Mouse (Mus musculus) CH12.LX (cell line): ENCODE results near the gene Boc. TPM values are rescaled to one million over a fixed set of nuclear protein-coding genes. Genes with fewer than 3 reads are reported as not detected.

ENCODE experiments used
- DNase-seq: peaks from one replicate; pipeline ENCODE4 v3.0.0-alpha.2; 2013; ENCODE audit errors: extremely low read depth
- H3K27ac ChIP-seq: 2 replicates; pipeline ENCODE4 v1.5.1; 2012; ENCODE audit warnings: low read depth, mild to moderate bottlenecking, control low read depth, moderate library complexity; ENCODE audit not compliant: insufficient read depth
- H3K27me3 ChIP-seq: replicated peaks from 2 replicates; pipeline ENCODE3; 2012; ENCODE audit warnings: inconsistent platforms
- H3K36me3 ChIP-seq, 2 experiments: replicated peaks in 1 of 2; 2 replicates each; pipeline versions ENCODE3 to v1.6.1; 2012; ENCODE audit warnings: inconsistent platforms in 1 of 2, low read length in 1 of 2, mild to moderate bottlenecking in 1 of 2, mixed read lengths in 1 of 2, moderate library complexity in 1 of 2; ENCODE audit not compliant: control insufficient read depth in 1 of 2, insufficient read depth in 1 of 2
- H3K4me1 ChIP-seq, 2 experiments: 2 replicates each; pipeline ENCODE4 v1.6.1; 2012; ENCODE audit warnings: inconsistent platforms in 1 of 2, moderate library complexity in 1 of 2; ENCODE audit not compliant: insufficient read depth in 2 of 2, control insufficient read depth in 1 of 2
- H3K4me2 ChIP-seq: 2 replicates; pipeline ENCODE4 v1.6.1; 2012; ENCODE audit warnings: low read depth, mild to moderate bottlenecking, control low read depth; ENCODE audit not compliant: poor library complexity, insufficient read depth, severe bottlenecking
- H3K4me3 ChIP-seq, 3 experiments: fragments of 150-350 bp in 1 of 3; sonication (generic) in 1 of 3; replicated peaks in 1 of 3; 2 replicates each; pipeline versions ENCODE3 to v1.5.1; 2011 to 2012; ENCODE audit warnings: low read depth in 2 of 3, low read length in 2 of 3, mild to moderate bottlenecking in 2 of 3, moderate library complexity in 2 of 3, control low read depth in 1 of 3, improper control_type of control experiment in 1 of 3, inconsistent platforms in 1 of 3, mixed read lengths in 1 of 3; ENCODE audit not compliant: poor library complexity in 1 of 3
- H3K79me2 ChIP-seq: replicated peaks from 2 replicates; pipeline ENCODE4 v1.6.1; 2012; ENCODE audit warnings: mild to moderate bottlenecking, moderate library complexity; ENCODE audit not compliant: control insufficient read depth, poor library complexity, insufficient read depth, severe bottlenecking; ENCODE audit errors: extremely low read depth
- H3K9ac ChIP-seq: 2 replicates; pipeline ENCODE4 v1.6.1; 2012; ENCODE audit warnings: low read depth, mild to moderate bottlenecking, control low read depth, moderate library complexity; ENCODE audit not compliant: insufficient read depth
- H3K9me3 ChIP-seq: replicated peaks from 2 replicates; pipeline ENCODE3; 2012; ENCODE audit warnings: low read length, inconsistent platforms, mixed read lengths
- BHLHE40 ChIP-seq: IDR thresholded peaks from 2 replicates; pipeline ENCODE4 v1.6.1; 2011; ENCODE audit warnings: mild to moderate bottlenecking, low read depth, low read length, improper control_type of control experiment
- CHD2 ChIP-seq: IDR thresholded peaks from 2 replicates; pipeline ENCODE4 v1.6.1; 2011; ENCODE audit warnings: low read length, improper control_type of control experiment
- CTCF ChIP-seq, 2 experiments: IDR thresholded peaks in 1 of 2; conservative IDR thresholded peaks in 1 of 2; 2 replicates each; pipeline ENCODE4 v1.5.1; 2011 to 2012; ENCODE audit warnings: low read depth in 2 of 2, low read length in 2 of 2, improper control_type of control experiment in 1 of 2, inconsistent platforms in 1 of 2, mild to moderate bottlenecking in 1 of 2, moderate library complexity in 1 of 2
- ELF1 ChIP-seq: IDR thresholded peaks from 2 replicates; pipeline ENCODE4 v1.6.1; 2014; ENCODE audit warnings: low read depth, mild to moderate bottlenecking, inconsistent platforms, low read length, improper control_type of control experiment
- EP300 ChIP-seq: IDR thresholded peaks from 2 replicates; pipeline ENCODE4 v1.6.1; 2011; ENCODE audit warnings: low read length, improper control_type of control experiment
- GABPA ChIP-seq: IDR thresholded peaks from 2 replicates; pipeline ENCODE4 v1.6.1; 2012; ENCODE audit warnings: low read depth, low read length, improper control_type of control experiment, inconsistent platforms; ENCODE audit not compliant: insufficient replicate concordance
- JUND ChIP-seq: conservative IDR thresholded peaks from 2 replicates; pipeline ENCODE4 v1.6.1; 2011; ENCODE audit warnings: low read depth, low read length, improper control_type of control experiment
- KAT2A ChIP-seq: IDR thresholded peaks from 2 replicates; pipeline ENCODE4 v1.6.1; 2012; ENCODE audit warnings: low read length, improper control_type of control experiment, inconsistent platforms; ENCODE audit not compliant: insufficient replicate concordance
- MAX ChIP-seq: IDR thresholded peaks from 2 replicates; pipeline ENCODE4 v1.6.1; 2011; ENCODE audit warnings: low read length, improper control_type of control experiment
- MEF2A ChIP-seq: IDR thresholded peaks from 2 replicates; pipeline ENCODE4 v1.6.1; 2014; ENCODE audit warnings: low read depth, mild to moderate bottlenecking, inconsistent platforms, low read length, improper control_type of control experiment, borderline replicate concordance
- MXI1 ChIP-seq: IDR thresholded peaks from 2 replicates; pipeline ENCODE4 v1.6.1; 2011; ENCODE audit warnings: mild to moderate bottlenecking, low read depth, low read length, improper control_type of control experiment
- MYC ChIP-seq: IDR thresholded peaks from 2 replicates; pipeline ENCODE4 v1.6.1; 2011; ENCODE audit warnings: low read depth, mild to moderate bottlenecking, improper control_type of control experiment, low read length
- NELFE ChIP-seq: IDR thresholded peaks from 2 replicates; pipeline ENCODE4 v1.6.1; 2011; ENCODE audit warnings: low read depth, low read length, improper control_type of control experiment
- POLR2A ChIP-seq: IDR thresholded peaks from 2 replicates; pipeline ENCODE4 v1.6.1; 2011; ENCODE audit warnings: low read depth, mild to moderate bottlenecking, improper control_type of control experiment, low read length
- RAD21 ChIP-seq: IDR thresholded peaks from 2 replicates; pipeline ENCODE4 v1.6.1; 2011; ENCODE audit warnings: low read depth, mild to moderate bottlenecking, low read length, improper control_type of control experiment, moderate library complexity
- SIN3A ChIP-seq: IDR thresholded peaks from 2 replicates; pipeline ENCODE4 v1.6.1; 2012; ENCODE audit warnings: low read length, improper control_type of control experiment, inconsistent platforms
- TBP ChIP-seq: conservative IDR thresholded peaks from 2 replicates; pipeline ENCODE4 v1.6.1; 2011; ENCODE audit warnings: low read depth, low read length, improper control_type of control experiment
- TCF12 ChIP-seq: IDR thresholded peaks from 2 replicates; pipeline ENCODE4 v1.6.1; 2014; ENCODE audit warnings: low read depth, mild to moderate bottlenecking, inconsistent platforms, low read length, improper control_type of control experiment
- UBTF ChIP-seq: IDR thresholded peaks from 2 replicates; pipeline ENCODE4 v1.6.1; 2012; ENCODE audit warnings: low read depth, mild to moderate bottlenecking, inconsistent platforms, low read length, improper control_type of control experiment, moderate library complexity
- USF2 ChIP-seq: conservative IDR thresholded peaks from 2 replicates; pipeline ENCODE4 v1.6.1; 2011; ENCODE audit warnings: low read depth, low read length, improper control_type of control experiment
- ZC3H11A ChIP-seq: IDR thresholded peaks from 2 replicates; pipeline ENCODE4 v1.6.1; 2012; ENCODE audit warnings: low read depth, mild to moderate bottlenecking, inconsistent platforms, low read length, improper control_type of control experiment
- ZKSCAN1 ChIP-seq: IDR thresholded peaks from 2 replicates; pipeline ENCODE4 v1.6.1; 2012; ENCODE audit warnings: low read depth, inconsistent platforms, low read length, improper control_type of control experiment, borderline replicate concordance
- ZMIZ1 ChIP-seq: IDR thresholded peaks from 2 replicates; pipeline ENCODE4 v1.6.1; 2012; ENCODE audit warnings: low read depth, mild to moderate bottlenecking, inconsistent platforms, low read length, improper control_type of control experiment
- dilution Hi-C: fragments of 300-500 bp; cut with MboI; formaldehyde crosslinking; loops from 2 replicates; pipeline ENCODE4 v1.14.3; 2020; ENCODE audit warnings: low sequenced_read_pairs; ENCODE audit not compliant: extremely low pct_unique_long_range_greater_than_20kb, extremely low pct_ligation_motif_present
- in situ Hi-C: fragments of 300-500 bp; cut with MboI; formaldehyde crosslinking; loops from 3 replicates; pipeline ENCODE4 v1.14.3; 2019; ENCODE audit warnings: low sequenced_read_pairs, low pct_ligation_motif_present, low pct_unique_long_range_greater_than_20kb, mixed read lengths
- polyA plus RNA-seq: library from polyadenylated mRNA; unstranded; fragments of >175 nt; gene quantifications from 2 replicates; pipeline ENCODE4 v1.2.1, GENCODE M21; 2012; ENCODE audit warnings: low read depth; ENCODE audit not compliant: insufficient read length
- total RNA-seq, 2 experiments: library from RNA; depleted of rRNA; stranded (reverse); fragments of 300-350 nt in 1 of 2; fragments of >200 nt in 1 of 2; gene quantifications; 2 replicates each; pipeline ENCODE4 v1.2.3; 2012 to 2014

Boc gene
- total and polyA plus RNA-seq, 3 experiments, result 0.25 to 1.5 (median 0.67) TPM

DNA sequence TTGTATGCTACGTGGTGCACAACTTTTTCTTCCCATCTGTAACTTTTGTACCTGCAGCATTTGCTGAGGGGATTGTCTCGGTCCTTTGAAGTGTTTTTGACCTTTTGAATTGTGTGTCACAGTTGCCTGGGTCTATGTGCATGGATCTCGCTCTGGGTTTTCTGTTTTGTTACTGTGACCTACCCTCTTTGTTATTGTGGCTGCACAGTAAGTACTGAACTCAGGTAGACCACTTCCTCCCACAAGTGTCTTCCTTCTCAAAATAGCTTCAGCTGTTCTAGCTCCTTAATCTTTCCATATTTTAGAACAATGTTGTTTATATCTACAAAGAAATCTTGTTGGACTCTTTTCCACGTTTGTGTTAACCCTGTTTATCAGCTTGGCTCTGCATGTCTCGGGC, 97.8 kb downstream of the Boc start:
- Histone ChIP-seq H3K36me3 (no peaks in the 10 kb centered on the region), H3K4me2 (no peak overlapping the region), H3K9ac (no peak overlapping the region), H3K4me3 (no peak overlapping the region), H3K27ac (no peak overlapping the region), H3K9me3 (no peaks in the 10 kb centered on the region), H3K4me1 (peaks cover 3 to 9% of the 10 kb centered on the region in 2 experiments; a peak in 2 of 4 replicates), H3K27me3 (no peaks in the 10 kb centered on the region), H3K79me2 (no peaks in the 10 kb centered on the region)
- TF ChIP-seq SIN3A (no peak), TCF12 (no peak), POLR2A (no peak), JUND (no peak), ZKSCAN1 (no peak), ZMIZ1 (no peak), ZC3H11A (no peak), GABPA (no peak), MXI1 (no peak), EP300 (no peak), TBP (no peak), NELFE (no peak), MYC (no peak), USF2 (no peak), KAT2A (no peak), CTCF (conservative IDR thresholded peaks at IDR 0.05 in 1 of 2, IDR thresholded peaks at IDR 0.05 in 1 of 2; ENCODE audit: low read depth in 2 of 2, low read length in 2 of 2) (no peak), UBTF (no peak), RAD21 (no peak), MEF2A (no peak), CHD2 (no peak)
- dilution Hi-C loops (no loop called here), in situ Hi-C loops (no loop called here)
- no peak for DNase-seq

DNA sequence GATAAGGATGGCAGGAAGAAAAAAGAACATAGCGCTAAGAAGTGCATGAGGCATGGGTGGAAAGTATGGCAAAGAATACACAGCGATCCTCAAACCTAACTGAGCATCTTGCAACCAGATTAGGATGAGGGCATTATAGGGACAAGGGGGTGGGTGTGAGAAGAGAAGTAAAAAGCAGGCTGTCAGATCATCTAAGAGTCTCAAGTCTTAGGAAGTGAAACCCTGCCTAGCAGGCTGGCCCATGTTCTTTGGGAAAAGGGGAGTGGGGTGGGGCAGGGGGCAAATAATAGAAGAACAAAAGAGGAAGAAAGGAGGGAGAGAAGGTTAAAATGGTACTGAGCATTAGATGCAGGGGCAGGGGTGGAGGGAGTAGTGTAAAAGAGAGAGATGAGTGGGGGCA, 99.9 kb downstream of the Boc start:
- dilution Hi-C loops, result no loop called here
- Histone ChIP-seq H3K4me3 (no peak overlapping the region), H3K79me2 (no peaks in the 10 kb centered on the region), H3K36me3 (no peaks in the 10 kb centered on the region), H3K9me3 (no peaks in the 10 kb centered on the region), H3K27ac (no peak overlapping the region), H3K27me3 (no peaks in the 10 kb centered on the region), H3K4me2 (no peak overlapping the region), H3K4me1 (peaks cover 3 to 9% of the 10 kb centered on the region in 2 experiments; a peak in 2 of 4 replicates), H3K9ac (no peak overlapping the region)
- TF ChIP-seq MAX (no peak), MXI1 (no peak), POLR2A (no peak), GABPA (no peak), TCF12 (no peak), ELF1 (no peak), BHLHE40 (no peak)
- DNase-seq, result no peak
- in situ Hi-C loops, result no loop called here
